Mouse (Mus musculus) Patski (cell line): ENCODE data around the gene Vangl1. TPM values are rescaled to one million over a fixed set of nuclear protein-coding genes. Genes with fewer than 3 reads are reported as not detected.

Experiments used
- ATAC-seq: fragments of 100-300 bp; one replicate; pipeline ENCODE4 v1.8.0; 2021
- CTCF ChIA-PET: fragments of 350-600 bp; sonication (Branson Sonifier 250); formaldehyde crosslinking; loops from one replicate; lab custom pipeline; 2022; ENCODE audit warnings: inconsistent platforms; lab: Charles Lee
- POLR2A ChIA-PET: fragments of 350-600 bp; sonication (Branson Sonifier 250); formaldehyde crosslinking; loops from one replicate; lab custom pipeline; 2022; ENCODE audit warnings: antibody characterized with exemption, inconsistent platforms; lab: Charles Lee
- DNase-seq: peaks from one replicate; pipeline ENCODE4 v3.0.0-alpha.2; 2011; ENCODE audit warnings: low read depth, low spot score
- H3K27me3 ChIP-seq: fragments of 371-371 bp; one replicate; pipeline ENCODE4 v1.5.1; 2021
- CTCF ChIP-seq: fragments of 100-300 bp; IDR thresholded peaks from one replicate; pipeline ENCODE4 v1.5.1; 2021
- in situ Hi-C: fragments of 300-500 bp; cut with MboI; formaldehyde crosslinking; loops from 3 replicates; pipeline ENCODE4 v1.11.1; 2018; ENCODE audit warnings: low pct_unique_long_range_greater_than_20kb, mixed read lengths
- polyA plus RNA-seq: library from polyadenylated mRNA; unstranded; gene quantifications from one replicate; pipeline ENCODE4 v1.2.3, GENCODE M21; 2021

Gene Vangl1
- polyA plus RNA-seq, 1 experiment from 2014 or later = 43.6 TPM

GRCm38 (mm10) chr3:102146428-102146827 lies 58.1 kb downstream of the Vangl1 start:
- no peak for DNase-seq
- in situ Hi-C loops = no loop called here
- CTCF ChIA-PET = interaction anchor here (1.5 kb wide), 1 partner anchor 14 kb away, joined by 3 read pairs; no protein-coding TSS in a partner anchor
- ATAC-seq = no peak
- no peaks in the 10 kb centered on the region for H3K27me3 ChIP-seq
- POLR2A ChIA-PET = interaction anchor here (1.8 kb wide), 1 partner anchor 10 kb away, joined by 5 read pairs; no protein-coding TSS in a partner anchor
- no peak for TF ChIP-seq CTCF

- ATAC-seq (no peak), DNase-seq (no peak)
- no peak for TF ChIP-seq CTCF
- H3K27me3 ChIP-seq = no peaks in the 10 kb centered on the region
- in situ Hi-C loops = no loop called here
- CTCF ChIA-PET = interaction anchor here (1.4 to 1.5 kb wide), 2 partner anchors 15 to 22 kb away, joined by 3 to 4 read pairs; no protein-coding TSS in a partner anchor
- POLR2A ChIA-PET = interaction anchor here (1.0 to 1.8 kb wide), 3 partner anchors 10 to 19 kb away, joined by 3 to 5 read pairs (median 3); no protein-coding TSS in a partner anchor
These were observed 58.7 kb downstream of the Vangl1 start for GRCm38 (mm10) chr3:102145645-102146386.

GRCm38 (mm10) chr3:102144401-102144800 lies 60.1 kb downstream of the Vangl1 start:
- POLR2A ChIA-PET = interaction anchor here (1.4 kb wide), 1 partner anchor 17 kb away, joined by 3 read pairs; no protein-coding TSS in a partner anchor
- no peaks in the 10 kb centered on the region for H3K27me3 ChIP-seq
- in situ Hi-C loops = no loop called here
- ATAC-seq (no peak), DNase-seq (no peak)
- CTCF ChIA-PET = interaction anchor here (0.7 to 1.4 kb wide), 5 partner anchors 8 to 41 kb away, joined by 3 to 5 read pairs (median 4); no protein-coding TSS in a partner anchor
- no peak for TF ChIP-seq CTCF

- TF ChIP-seq CTCF = no peak
- no peaks in the 10 kb centered on the region for H3K27me3 ChIP-seq
- in situ Hi-C loops = no loop called here
- ATAC-seq (no peak), DNase-seq (no peak)
- ChIA-PET CTCF (interaction anchor here (1.0 to 1.4 kb wide), 4 partner anchors 9 to 42 kb away, joined by 3 to 5 read pairs (median 3); no protein-coding TSS in a partner anchor), POLR2A (no interaction called here)
These were observed 61.0 kb downstream of the Vangl1 start for GRCm38 (mm10) chr3:102143536-102143935.

- H3K27me3 ChIP-seq = no peaks in the 10 kb centered on the region
- ChIA-PET POLR2A (no interaction called here), CTCF (interaction anchor here (1.0 to 1.4 kb wide), 2 partner anchors 9 to 14 kb away, joined by 3 to 5 read pairs; no protein-coding TSS in a partner anchor)
- DNase-seq = no peak
- ATAC-seq = no peak
- in situ Hi-C loops = no loop called here
- no peak for TF ChIP-seq CTCF
These were observed 61.5 kb downstream of the Vangl1 start for GRCm38 (mm10) chr3:102142947-102143346.

- H3K27me3 ChIP-seq = no peaks in the 10 kb centered on the region
- ATAC-seq = no peak
- in situ Hi-C loops = no loop called here
- no peak for TF ChIP-seq CTCF
- ChIA-PET CTCF (interaction anchor here (1.1 kb wide), 1 partner anchor 15 kb away, joined by 3 read pairs; no protein-coding TSS in a partner anchor), POLR2A (interaction anchor here (0.6 kb wide), 1 partner anchor 707 kb away, joined by 3 read pairs; no protein-coding TSS in a partner anchor)
- DNase-seq = no peak
These were observed 62.6 kb downstream of the Vangl1 start for GRCm38 (mm10) chr3:102141893-102142292.

- ATAC-seq = no peak
- POLR2A ChIA-PET = interaction anchor here (0.6 kb wide), 1 partner anchor 707 kb away, joined by 3 read pairs; no protein-coding TSS in a partner anchor
- DNase-seq = no peak
- TF ChIP-seq CTCF = no peak
- in situ Hi-C loops = no loop called here
- CTCF ChIA-PET = interaction anchor here (1.1 kb wide), 1 partner anchor 15 kb away, joined by 3 read pairs; no protein-coding TSS in a partner anchor
- H3K27me3 ChIP-seq = no peaks in the 10 kb centered on the region
These were observed 63.0 kb downstream of the Vangl1 start for GRCm38 (mm10) chr3:102141451-102141850.

GRCm38 (mm10) chr3:102140606-102141005 lies 63.9 kb downstream of the Vangl1 start:
- ATAC-seq (no peak), DNase-seq (no peak)
- TF ChIP-seq CTCF = no peak
- ChIA-PET POLR2A (no interaction called here), CTCF (interaction anchor here (2.0 kb wide), 1 partner anchor 9 kb away, joined by 9 read pairs; no protein-coding TSS in a partner anchor)
- H3K27me3 ChIP-seq = no peaks in the 10 kb centered on the region
- in situ Hi-C loops = no loop called here

- TF ChIP-seq CTCF = no peak
- POLR2A ChIA-PET = interaction anchor here (1.0 to 1.1 kb wide), 2 partner anchors 9 to 11 kb away, joined by 3 to 4 read pairs; no protein-coding TSS in a partner anchor
- peak; percentile 28 for ATAC-seq
- H3K27me3 ChIP-seq = no peaks in the 10 kb centered on the region
- no peak for DNase-seq
- CTCF ChIA-PET = interaction anchor here (1.0 to 1.4 kb wide), 4 partner anchors 14 to 192 kb away, joined by 3 to 7 read pairs (median 4); no protein-coding TSS in a partner anchor
- in situ Hi-C loops = no loop called here
These were observed 65.6 kb downstream of the Vangl1 start for GRCm38 (mm10) chr3:102138899-102139298.

GRCm38 (mm10) chr3:102137158-102137557 lies 67.3 kb downstream of the Vangl1 start:
- TF ChIP-seq CTCF = no peak
- DNase-seq (no peak), ATAC-seq (no peak)
- CTCF ChIA-PET = interaction anchor here (1.1 kb wide), 1 partner anchor 12 kb away, joined by 3 read pairs; no protein-coding TSS in a partner anchor
- in situ Hi-C loops = no loop called here
- no peaks in the 10 kb centered on the region for H3K27me3 ChIP-seq
- POLR2A ChIA-PET = interaction anchor here (1.0 kb wide), 1 partner anchor 15 kb away, joined by 4 read pairs; no protein-coding TSS in a partner anchor
